Mouse (Mus musculus) brain, embryonic 14.5 days (tissue): ENCODE measurements around the gene Lzic.

ENCODE experiments used
- CTCF ChIP-seq: fragments of 200-500 bp; IDR thresholded peaks from 2 replicates; pipeline ENCODE4 v1.5.1; 2012; ENCODE audit warnings: inconsistent platforms, mild to moderate bottlenecking, moderate library complexity, borderline replicate concordance; ENCODE audit not compliant: insufficient read depth, insufficient read length; ENCODE audit errors: extremely low read depth
- POLR2A ChIP-seq: fragments of 200-500 bp; IDR thresholded peaks from 2 replicates; pipeline ENCODE4 v1.6.1; 2012; ENCODE audit warnings: mild to moderate bottlenecking, inconsistent platforms, borderline replicate concordance; ENCODE audit not compliant: poor library complexity, insufficient read depth, insufficient read length, severe bottlenecking; ENCODE audit errors: extremely low read depth

DNA sequence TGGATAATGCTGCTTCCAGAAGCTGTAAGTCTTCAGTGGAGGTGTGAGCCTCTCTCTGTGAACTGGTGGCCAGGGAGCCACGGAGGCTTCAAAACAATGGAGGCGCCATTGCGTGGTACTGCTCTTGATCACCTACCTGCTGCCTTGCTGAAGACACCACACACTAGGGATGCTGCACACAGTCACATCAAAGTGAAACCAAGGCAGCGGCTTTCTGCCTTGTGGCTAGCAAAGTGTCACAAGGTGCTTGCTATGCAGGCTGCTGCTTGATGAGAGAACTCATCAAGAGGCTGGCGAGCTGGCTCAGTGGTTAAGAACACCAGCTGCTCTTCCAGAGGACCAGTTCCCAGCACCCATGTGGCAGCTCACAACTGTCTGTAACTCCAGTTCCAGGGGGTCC is 30.7 kb downstream of the Lzic start:
- TF ChIP-seq CTCF (no peak), POLR2A (no peak)
